Mouse (Mus musculus) heart, postnatal 0 days (tissue): Measurements from ENCODE around the gene Fgfr2.

ENCODE experiments used
- CTCF ChIP-seq: IDR thresholded peaks from 2 replicates; pipeline ENCODE4 v1.5.1; 2016; ENCODE audit warnings: antibody characterized with exemption, control low read depth, low read depth
- EP300 ChIP-seq: IDR thresholded peaks from 2 replicates; pipeline ENCODE4 v1.6.1; 2016; ENCODE audit warnings: antibody characterized with exemption, low read depth

DNA sequence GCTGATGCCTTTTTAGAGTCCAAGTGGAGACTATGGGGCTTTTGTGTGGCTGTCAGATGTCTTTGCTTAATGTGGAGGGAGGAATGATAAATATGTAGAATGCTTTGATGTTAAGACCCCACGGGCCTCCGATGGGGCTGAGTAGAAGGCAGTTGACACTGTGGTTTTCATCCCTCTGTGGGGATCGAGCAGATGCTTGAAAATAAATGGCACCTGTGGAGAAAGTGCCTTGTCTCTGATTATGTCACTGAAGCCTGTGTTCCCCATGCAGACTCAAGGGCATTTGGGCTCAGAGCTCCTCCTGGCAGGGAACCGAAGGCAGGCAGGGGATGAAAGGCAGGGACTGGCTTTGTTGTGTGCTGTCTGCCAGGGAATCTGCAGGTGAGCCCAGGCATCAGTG, 1272.6 kb downstream of the Fgfr2 start:
- TF ChIP-seq EP300 (no peak), CTCF (no peak)
